Mouse (Mus musculus) heart, embryonic 10.5 days (tissue): ENCODE measurements at regions not wholly inside any gene's neighbourhood (a gene's known extent, or its start where the extent isn't known, plus 50 kb on each side); places are given as distances from the start of the nearest gene placed in this dataset.

Experiments
- DNase-seq: peaks from one replicate; pipeline ENCODE4 v3.0.0-alpha.2; 2017; ENCODE audit warnings: low spot score
- H3K27ac ChIP-seq: fragments of 300-500 bp; sonication (generic); 2 replicates; pipeline ENCODE4 v1.5.1; 2016; ENCODE audit warnings: mild to moderate bottlenecking
- H3K27me3 ChIP-seq: fragments of 300-500 bp; sonication (generic); 2 replicates; pipeline ENCODE4 v1.6.1; 2016; ENCODE audit warnings: mild to moderate bottlenecking; ENCODE audit not compliant: poor library complexity, insufficient read depth, severe bottlenecking
- H3K36me3 ChIP-seq: fragments of 300-500 bp; sonication (generic); 2 replicates; pipeline ENCODE4 v1.6.1; 2016; ENCODE audit warnings: mild to moderate bottlenecking, moderate library complexity
- H3K4me1 ChIP-seq: fragments of 300-500 bp; sonication (generic); 2 replicates; pipeline ENCODE4 v1.6.1; 2016; ENCODE audit warnings: mild to moderate bottlenecking
- H3K4me3 ChIP-seq: fragments of 300-500 bp; sonication (generic); 2 replicates; pipeline ENCODE4 v1.5.1; 2016; ENCODE audit warnings: mild to moderate bottlenecking, moderate library complexity
- H3K9me3 ChIP-seq: fragments of 300-500 bp; sonication (generic); 2 replicates; pipeline ENCODE4 v1.6.1; 2016; ENCODE audit warnings: mild to moderate bottlenecking, moderate library complexity
- WGBS: fragments of 180-500 bp; shearing (Covaris S2); methylation state at CpG from one replicate; pipeline ENCODE4 v1.1.7; 2016; 5-methylcytosine and 5-hydroxymethylcytosine counted together

GRCm38 (mm10) chr4:31824518-31825437 lies 139.1 kb upstream of the Map3k7 start:
- Histone ChIP-seq H3K4me3 (peak overlapping the region; percentile 33), H3K27ac (peak overlapping the region; percentile 80; the same call in 1 of the 2 replicates), H3K27me3 (no peaks in the 10 kb centered on the region), H3K36me3 (no peaks in the 10 kb centered on the region), H3K9me3 (0 out of 2 replicates have a peak, but pooled peaks cover 3% of the 10 kb centered on the region), H3K4me1 (peaks cover 17% of the 10 kb centered on the region; the same call in 1 of the 2 replicates)
- WGBS, result 49% methylated on average over 14 of the region's 14 CpGs
- DNase-seq, result no peak

- WGBS, result 63% methylated on average over 3 of the region's 3 CpGs
- H3K27me3 ChIP-seq, result no peaks in the 10 kb centered on the region
- H3K9me3 ChIP-seq, result 0 out of 2 replicates have a peak, but pooled peaks cover 3% of the 10 kb centered on the region
- H3K36me3 ChIP-seq, result no peaks in the 10 kb centered on the region
- no peak for DNase-seq
- H3K4me3 ChIP-seq, result no peak overlapping the region
- H3K4me1 ChIP-seq, result peaks cover 17% of the 10 kb centered on the region; the same call in 1 of the 2 replicates
- H3K27ac ChIP-seq, result peak overlapping the region; percentile 80
Measured at GRCm38 (mm10) chr4:31825438-31825830, 138.5 kb upstream of the Map3k7 start.

- no peak for DNase-seq
- peaks cover 17% of the 10 kb centered on the region; the same call in 1 of the 2 replicates for H3K4me1 ChIP-seq
- H3K9me3 ChIP-seq, result 0 out of 2 replicates have a peak, but pooled peaks cover 3% of the 10 kb centered on the region
- no peaks in the 10 kb centered on the region for H3K36me3 ChIP-seq
- no peak overlapping the region for H3K4me3 ChIP-seq
- 88% methylated on average over 8 of the region's 8 CpGs for WGBS
- no peaks in the 10 kb centered on the region for H3K27me3 ChIP-seq
- no peak overlapping the region for H3K27ac ChIP-seq
Measured at GRCm38 (mm10) chr4:31826661-31827060, 137.2 kb upstream of the Map3k7 start.

- H3K27me3 ChIP-seq, result no peaks in the 10 kb centered on the region
- H3K4me3 ChIP-seq, result no peak overlapping the region
- H3K36me3 ChIP-seq, result no peaks in the 10 kb centered on the region
- 71% methylated on average over 7 of the region's 7 CpGs for WGBS
- H3K27ac ChIP-seq, result no peak overlapping the region
- no peak for DNase-seq
- H3K4me1 ChIP-seq, result peaks cover 17% of the 10 kb centered on the region; the same call in 1 of the 2 replicates
- H3K9me3 ChIP-seq, result 0 out of 2 replicates have a peak, but pooled peaks cover 3% of the 10 kb centered on the region
Measured at GRCm38 (mm10) chr4:31827266-31827665, 136.6 kb upstream of the Map3k7 start.

- Histone ChIP-seq H3K27ac (no peak overlapping the region), H3K4me3 (no peak overlapping the region), H3K4me1 (peaks cover 14% of the 10 kb centered on the region), H3K36me3 (no peaks in the 10 kb centered on the region), H3K27me3 (no peaks in the 10 kb centered on the region), H3K9me3 (0 out of 2 replicates have a peak, but pooled peaks cover 3% of the 10 kb centered on the region)
- WGBS, result 58% methylated on average over 11 of the region's 11 CpGs
- DNase-seq, result no peak
Measured at GRCm38 (mm10) chr4:31830241-31830640, 133.7 kb upstream of the Map3k7 start.

GRCm38 (mm10) chr4:31831469-31831868 lies 132.4 kb upstream of the Map3k7 start:
- 83% methylated on average over 2 of the region's 2 CpGs for WGBS

GRCm38 (mm10) chr4:31833828-31834227 lies 130.1 kb upstream of the Map3k7 start:
- Histone ChIP-seq H3K36me3 (no peaks in the 10 kb centered on the region), H3K4me3 (no peak overlapping the region), H3K27me3 (no peaks in the 10 kb centered on the region), H3K27ac (no peak overlapping the region; the same call in 1 of the 2 replicates), H3K9me3 (no peaks in the 10 kb centered on the region), H3K4me1 (peaks cover 42% of the 10 kb centered on the region)
- WGBS, result 74% methylated on average over 4 of the region's 4 CpGs
- no peak for DNase-seq

More at GRCm38 (mm10) chr4:31831469-31831868, 132.4 kb upstream of the Map3k7 start:
- Histone ChIP-seq H3K4me1 (peaks cover 23% of the 10 kb centered on the region), H3K27ac (no peak overlapping the region), H3K9me3 (no peaks in the 10 kb centered on the region), H3K27me3 (no peaks in the 10 kb centered on the region), H3K36me3 (no peaks in the 10 kb centered on the region), H3K4me3 (no peak overlapping the region)
- no peak for DNase-seq

- no peaks in the 10 kb centered on the region for H3K27me3 ChIP-seq
- H3K4me3 ChIP-seq, result no peak overlapping the region
- DNase-seq, result no peak
- H3K36me3 ChIP-seq, result no peaks in the 10 kb centered on the region
- H3K9me3 ChIP-seq, result no peaks in the 10 kb centered on the region
- H3K27ac ChIP-seq, result peak overlapping the region; percentile 82; the same call in 1 of the 2 replicates
- WGBS, result 39% methylated on average over 5 of the region's 5 CpGs
- peaks cover 44% of the 10 kb centered on the region for H3K4me1 ChIP-seq
Measured at GRCm38 (mm10) chr4:31835051-31835450, 128.8 kb upstream of the Map3k7 start.

GRCm38 (mm10) chr4:31838592-31838991 lies 125.3 kb upstream of the Map3k7 start:
- H3K27me3 ChIP-seq, result no peaks in the 10 kb centered on the region
- 64% methylated on average over 5 of the region's 5 CpGs for WGBS
- H3K27ac ChIP-seq, result peak overlapping the region; percentile 52; the same call in 1 of the 2 replicates
- H3K9me3 ChIP-seq, result no peaks in the 10 kb centered on the region
- H3K4me1 ChIP-seq, result peaks cover 44% of the 10 kb centered on the region
- DNase-seq, result no peak
- no peak overlapping the region for H3K4me3 ChIP-seq
- H3K36me3 ChIP-seq, result no peaks in the 10 kb centered on the region

- no peaks in the 10 kb centered on the region for H3K36me3 ChIP-seq
- 78% methylated on average over 6 of the region's 6 CpGs for WGBS
- DNase-seq, result no peak
Measured at GRCm38 (mm10) chr4:31849763-31850162, 114.1 kb upstream of the Map3k7 start.

GRCm38 (mm10) chr4:31851006-31851405 lies 112.9 kb upstream of the Map3k7 start:
- DNase-seq, result no peak
- no peaks in the 10 kb centered on the region for H3K36me3 ChIP-seq
- 48% methylated on average over 3 of the region's 3 CpGs for WGBS

More at GRCm38 (mm10) chr4:31849763-31850162, 114.1 kb upstream of the Map3k7 start:
- H3K27me3 ChIP-seq, result no peaks in the 10 kb centered on the region
- no peaks in the 10 kb centered on the region for H3K9me3 ChIP-seq
- no peak overlapping the region for H3K4me3 ChIP-seq
- no peaks in the 10 kb centered on the region for H3K4me1 ChIP-seq
- H3K27ac ChIP-seq, result no peak overlapping the region

GRCm38 (mm10) chr4:31853851-31854250 lies 110.0 kb upstream of the Map3k7 start:
- Histone ChIP-seq H3K27me3 (no peaks in the 10 kb centered on the region), H3K9me3 (no peaks in the 10 kb centered on the region), H3K27ac (no peak overlapping the region), H3K4me3 (no peak overlapping the region), H3K36me3 (no peaks in the 10 kb centered on the region), H3K4me1 (no peaks in the 10 kb centered on the region)
- 76% methylated on average over 6 of the region's 6 CpGs for WGBS
- no peak for DNase-seq

More at GRCm38 (mm10) chr4:31851006-31851405, 112.9 kb upstream of the Map3k7 start:
- Histone ChIP-seq H3K27me3 (no peaks in the 10 kb centered on the region), H3K4me1 (no peaks in the 10 kb centered on the region), H3K9me3 (no peaks in the 10 kb centered on the region), H3K4me3 (no peak overlapping the region), H3K27ac (no peak overlapping the region)

GRCm38 (mm10) chr4:31860389-31860788 lies 103.5 kb upstream of the Map3k7 start:
- no peak overlapping the region for H3K4me3 ChIP-seq
- DNase-seq, result no peak
- H3K36me3 ChIP-seq, result no peaks in the 10 kb centered on the region
- H3K27ac ChIP-seq, result no peak overlapping the region
- H3K27me3 ChIP-seq, result no peaks in the 10 kb centered on the region
- no peaks in the 10 kb centered on the region for H3K4me1 ChIP-seq
- no peaks in the 10 kb centered on the region for H3K9me3 ChIP-seq
- WGBS, result 83% methylated on average over 2 of the region's 2 CpGs
